Mouse (Mus musculus) liver, postnatal 0 days (tissue): ENCODE measurements around the gene Pakap.

ENCODE experiments used
- CTCF ChIP-seq: sonication (generic); IDR thresholded peaks from 2 replicates; pipeline ENCODE4 v1.5.1; 2016; ENCODE audit warnings: antibody characterized with exemption, low read depth
- EP300 ChIP-seq: IDR thresholded peaks from 2 replicates; pipeline ENCODE4 v1.6.1; 2016; ENCODE audit warnings: antibody characterized with exemption, low read depth, mild to moderate bottlenecking

DNA sequence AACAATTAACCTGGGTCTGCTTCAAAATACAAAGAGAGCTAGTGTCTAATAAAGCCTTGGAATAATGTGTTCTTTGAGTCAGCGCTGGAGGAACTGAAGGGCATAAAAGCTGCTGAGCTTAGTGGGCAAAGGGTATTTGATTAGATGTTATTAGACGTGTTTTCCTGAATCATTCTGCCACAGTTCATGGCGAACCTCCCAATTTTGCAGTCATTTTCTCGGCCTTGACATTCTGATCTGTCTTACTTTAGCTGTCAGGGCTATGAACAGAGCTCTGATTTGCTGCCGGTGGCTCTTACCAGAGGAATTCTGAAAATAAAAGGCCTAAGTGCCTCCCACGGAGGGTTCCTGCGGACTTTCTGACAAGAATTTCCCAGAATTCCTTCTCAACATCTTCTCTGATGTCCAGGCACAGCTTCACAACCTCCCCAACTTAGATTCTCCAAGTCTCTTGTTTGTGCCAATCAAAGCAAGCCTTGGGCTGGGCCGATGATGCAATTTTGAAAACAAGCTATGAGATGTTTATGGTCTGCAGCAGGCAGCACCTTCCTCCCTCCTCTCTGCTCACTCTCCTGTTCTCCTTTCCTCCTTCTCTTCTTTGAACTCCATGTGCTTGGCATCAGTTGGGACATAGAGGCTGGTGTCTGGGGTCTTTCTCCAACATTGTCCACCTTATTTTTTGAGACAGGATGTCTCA, 171.0 kb downstream of the Pakap start:
- TF ChIP-seq CTCF (no peak), EP300 (no peak)
